Mouse (Mus musculus): Measurements from ENCODE around the gene Tdrd3. TPM values are rescaled to one million over a fixed set of nuclear protein-coding genes. Genes with fewer than 3 reads are reported as not detected.

The Tdrd3 gene
- polyA plus RNA-seq (2015; fragmentation: Nextera tagmentation; extraction: Ambion mirVana), result 5.9 and 6.2 TPM in 2 replicates

DNA sequence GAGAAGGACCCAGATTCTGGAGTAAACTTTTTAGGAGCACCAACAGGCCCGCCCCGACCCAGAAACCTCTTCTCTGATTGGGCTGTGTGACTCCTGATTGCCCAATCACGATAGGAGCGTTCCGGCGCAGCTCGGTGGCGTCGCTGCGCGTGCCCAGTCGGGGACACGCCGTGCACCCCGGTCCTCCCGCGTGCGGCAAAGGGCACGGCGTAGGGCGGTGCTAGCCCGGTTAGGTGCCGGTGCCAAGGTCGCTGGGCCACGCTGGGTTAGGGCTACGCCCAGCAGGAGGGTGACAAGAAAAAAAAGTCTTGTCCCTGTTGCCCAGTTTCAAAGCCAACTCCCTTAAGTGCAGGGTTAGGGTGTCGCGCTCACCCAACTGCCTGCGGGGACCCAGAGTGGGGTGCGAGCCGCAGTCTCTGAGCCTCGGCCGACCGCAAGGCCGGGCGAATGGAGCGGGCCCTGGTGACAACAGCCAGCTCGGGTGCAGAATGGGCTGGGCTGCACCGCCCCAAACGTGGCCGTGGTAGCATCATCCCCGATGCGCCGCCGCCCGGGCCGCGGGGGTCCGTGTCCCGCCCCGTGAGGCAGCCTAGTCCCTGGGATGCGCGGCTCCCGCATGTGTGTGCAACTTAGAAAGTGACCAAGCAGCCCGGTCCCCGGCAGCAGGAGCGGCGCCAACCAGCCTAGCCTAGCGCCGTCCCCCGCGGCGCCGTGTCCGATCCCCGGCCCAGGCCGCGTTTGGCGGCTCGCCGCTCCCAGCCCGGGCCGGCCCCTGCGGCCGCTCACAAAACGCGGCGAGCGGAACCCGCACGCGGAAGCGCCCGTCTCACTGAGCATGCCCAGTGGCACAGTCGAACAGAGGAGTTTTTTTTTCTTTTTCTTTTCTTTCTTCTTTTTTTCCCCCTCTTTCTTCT, at the start of gene Tdrd3:
Tdrd3 (plus strand) TSS at position 832 of the 914 bp plus-strand sequence.
- peak within 1 kb of the TSS; percentile 100 for H3K4me2 ChIP-seq
- H3K27ac ChIP-seq (replicated peaks), result peak within 1 kb of the TSS; percentile 100
- WGBS (ENCODE audit: insufficient replicate concordance), result under 1% methylated on average over 85 of the region's 85 CpGs
- peaks cover 36% of the 10 kb centered on the region for H3K4me1 ChIP-seq (replicated peaks)
- peak; percentile 91 for ATAC-seq (ENCODE audit: insufficient read depth)
- H3K4me3 ChIP-seq (replicated peaks), result peak within 1 kb of the TSS; percentile 90
- H3K9ac ChIP-seq, result peak within 1 kb of the TSS; percentile 92
- 0 out of 2 replicates have a peak, but pooled peaks cover 3% of the 10 kb centered on the region for H3K36me3 ChIP-seq (replicated peaks)
- no peaks in the 10 kb centered on the region for H3K27me3 ChIP-seq
- H3K9me3 ChIP-seq (replicated peaks), result no peaks in the 10 kb centered on the region

DNA sequence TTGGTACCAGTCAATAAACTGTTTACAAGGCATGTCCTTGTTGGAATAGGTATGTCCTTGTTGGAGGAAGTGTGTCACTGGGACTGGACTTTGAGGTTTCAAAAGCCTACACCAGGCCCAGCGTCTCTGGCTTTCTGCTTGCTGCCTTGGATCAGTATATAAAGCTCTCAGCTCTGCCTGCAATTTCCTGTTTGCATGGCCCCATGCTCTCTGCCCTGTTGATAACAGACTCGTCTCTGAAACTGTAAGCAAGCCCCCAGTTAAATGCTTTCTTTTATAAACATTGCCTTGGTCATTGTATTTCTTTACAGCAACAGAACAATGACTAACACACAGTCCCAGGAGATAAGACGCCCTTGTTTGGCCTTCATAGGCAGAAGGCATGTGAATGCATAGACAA, 49.3 kb upstream of the Tdrd3 start:
- 19% methylated on average over 3 of the region's 3 CpGs for WGBS (ENCODE audit: insufficient replicate concordance)
- H3K27me3 ChIP-seq, result no peaks in the 10 kb centered on the region
- H3K9me3 ChIP-seq (replicated peaks), result no peaks in the 10 kb centered on the region
- no peak overlapping the region for H3K9ac ChIP-seq
- no peaks in the 10 kb centered on the region for H3K36me3 ChIP-seq (replicated peaks)
- ATAC-seq (ENCODE audit: insufficient read depth), result no peak
- no peak overlapping the region for H3K27ac ChIP-seq (replicated peaks)
- no peaks in the 10 kb centered on the region for H3K4me1 ChIP-seq (replicated peaks)
- no peak overlapping the region for H3K4me2 ChIP-seq
- H3K4me3 ChIP-seq (replicated peaks), result no peak overlapping the region

DNA sequence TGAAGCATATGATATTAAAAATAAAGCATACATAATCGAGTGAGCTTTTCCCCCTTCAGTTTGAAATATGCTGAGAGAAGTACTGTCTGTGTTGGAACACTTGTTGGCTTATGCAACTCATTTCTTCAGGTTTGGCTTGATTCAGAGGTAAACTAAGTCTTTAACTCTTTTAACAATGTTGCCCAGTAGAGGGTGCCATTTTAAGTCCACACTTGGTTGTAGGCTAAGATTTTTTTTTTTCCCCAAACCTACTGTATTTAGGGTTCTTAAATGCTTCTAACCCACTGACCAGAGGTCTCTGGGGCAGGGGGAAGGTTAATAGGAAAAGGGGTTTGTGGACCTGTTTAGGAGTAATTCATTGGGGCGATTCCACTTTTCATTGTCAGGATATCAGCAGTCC, 33.4 kb upstream of the Tdrd3 start:
- 43% methylated on average over 2 of the region's 2 CpGs for WGBS (ENCODE audit: insufficient replicate concordance)
- ATAC-seq (ENCODE audit: insufficient read depth), result no peak
- Histone ChIP-seq H3K4me2 (no peak overlapping the region), H3K4me1 (replicated peaks) (no peaks in the 10 kb centered on the region), H3K4me3 (replicated peaks) (no peak overlapping the region), H3K9ac (no peak overlapping the region), H3K27ac (replicated peaks) (no peak overlapping the region), H3K36me3 (replicated peaks) (no peaks in the 10 kb centered on the region), H3K27me3 (no peaks in the 10 kb centered on the region), H3K9me3 (replicated peaks) (no peaks in the 10 kb centered on the region)

GRCm38 (mm10) chr14:87384288-87385268, 31.9 kb upstream of the Tdrd3 start:
- H3K36me3 ChIP-seq (replicated peaks), result no peaks in the 10 kb centered on the region
- 64% methylated on average over 7 of the region's 7 CpGs for WGBS (ENCODE audit: insufficient replicate concordance)
- H3K4me2 ChIP-seq, result no peak overlapping the region
- no peak overlapping the region for H3K27ac ChIP-seq (replicated peaks)
- no peak overlapping the region for H3K9ac ChIP-seq
- no peaks in the 10 kb centered on the region for H3K9me3 ChIP-seq (replicated peaks)
- no peak for ATAC-seq (ENCODE audit: insufficient read depth)
- no peaks in the 10 kb centered on the region for H3K4me1 ChIP-seq (replicated peaks)
- no peaks in the 10 kb centered on the region for H3K27me3 ChIP-seq
- no peak overlapping the region for H3K4me3 ChIP-seq (replicated peaks)

- no peaks in the 10 kb centered on the region for H3K9me3 ChIP-seq (replicated peaks)
- no peak for ATAC-seq (ENCODE audit: insufficient read depth)
- 82% methylated on average over 3 of the region's 3 CpGs for WGBS (ENCODE audit: insufficient replicate concordance)
These were observed 23.3 kb upstream of the Tdrd3 start for GRCm38 (mm10) chr14:87393096-87393495.

DNA sequence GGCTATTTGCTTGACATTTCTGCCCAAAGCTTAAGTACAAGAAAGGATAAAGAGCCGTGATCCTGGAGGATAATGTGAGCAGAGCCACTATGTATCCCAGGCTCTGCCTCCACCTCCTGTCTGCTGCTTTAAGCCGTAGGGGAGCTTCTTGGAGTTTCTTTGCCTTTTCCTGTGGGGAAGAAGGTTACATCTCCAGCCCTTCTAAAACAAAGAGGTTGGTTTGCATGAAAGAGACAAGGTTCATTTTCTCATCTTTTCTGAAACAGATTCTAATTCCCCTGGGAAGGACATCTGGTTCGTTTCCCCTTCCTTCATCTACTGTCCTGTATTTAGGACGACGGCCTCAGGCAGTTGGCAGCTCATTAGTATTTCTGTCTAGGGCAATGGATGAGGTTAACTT, 19.8 kb upstream of the Tdrd3 start:
- H3K9ac ChIP-seq, result no peak overlapping the region
- WGBS (ENCODE audit: insufficient replicate concordance), result 64% methylated on average over 5 of the region's 5 CpGs

More at GRCm38 (mm10) chr14:87393096-87393495, 23.3 kb upstream of the Tdrd3 start:
- H3K4me1 ChIP-seq (replicated peaks), result no peaks in the 10 kb centered on the region
- no peaks in the 10 kb centered on the region for H3K27me3 ChIP-seq
- no peak overlapping the region for H3K9ac ChIP-seq
- H3K36me3 ChIP-seq (replicated peaks), result no peaks in the 10 kb centered on the region
- H3K27ac ChIP-seq (replicated peaks), result no peak overlapping the region
- H3K4me3 ChIP-seq (replicated peaks), result no peak overlapping the region
- no peak overlapping the region for H3K4me2 ChIP-seq

GRCm38 (mm10) chr14:87415486-87415807, 992 bp upstream of the Tdrd3 start:
- peak overlapping the region; percentile 90 for H3K4me3 ChIP-seq (replicated peaks)
- peak overlapping the region; percentile 56 for H3K9ac ChIP-seq
- H3K36me3 ChIP-seq (replicated peaks), result no peaks in the 10 kb centered on the region
- H3K4me1 ChIP-seq (replicated peaks), result peaks cover 31% of the 10 kb centered on the region
- H3K27ac ChIP-seq (replicated peaks), result peak overlapping the region; percentile 100
- H3K27me3 ChIP-seq, result no peaks in the 10 kb centered on the region
- peak overlapping the region; percentile 100 for H3K4me2 ChIP-seq
- H3K9me3 ChIP-seq (replicated peaks), result no peaks in the 10 kb centered on the region
- WGBS (ENCODE audit: insufficient replicate concordance), result 2% methylated on average over 11 of the region's 11 CpGs
- ATAC-seq (ENCODE audit: insufficient read depth), result no peak

More for the DNA sequence above, 19.8 kb upstream of the Tdrd3 start:
- ATAC-seq (ENCODE audit: insufficient read depth), result no peak
- Histone ChIP-seq H3K27ac (replicated peaks) (no peak overlapping the region), H3K27me3 (no peaks in the 10 kb centered on the region), H3K4me2 (no peak overlapping the region), H3K4me3 (replicated peaks) (no peak overlapping the region), H3K9me3 (replicated peaks) (no peaks in the 10 kb centered on the region), H3K4me1 (replicated peaks) (no peaks in the 10 kb centered on the region), H3K36me3 (replicated peaks) (no peaks in the 10 kb centered on the region)

DNA sequence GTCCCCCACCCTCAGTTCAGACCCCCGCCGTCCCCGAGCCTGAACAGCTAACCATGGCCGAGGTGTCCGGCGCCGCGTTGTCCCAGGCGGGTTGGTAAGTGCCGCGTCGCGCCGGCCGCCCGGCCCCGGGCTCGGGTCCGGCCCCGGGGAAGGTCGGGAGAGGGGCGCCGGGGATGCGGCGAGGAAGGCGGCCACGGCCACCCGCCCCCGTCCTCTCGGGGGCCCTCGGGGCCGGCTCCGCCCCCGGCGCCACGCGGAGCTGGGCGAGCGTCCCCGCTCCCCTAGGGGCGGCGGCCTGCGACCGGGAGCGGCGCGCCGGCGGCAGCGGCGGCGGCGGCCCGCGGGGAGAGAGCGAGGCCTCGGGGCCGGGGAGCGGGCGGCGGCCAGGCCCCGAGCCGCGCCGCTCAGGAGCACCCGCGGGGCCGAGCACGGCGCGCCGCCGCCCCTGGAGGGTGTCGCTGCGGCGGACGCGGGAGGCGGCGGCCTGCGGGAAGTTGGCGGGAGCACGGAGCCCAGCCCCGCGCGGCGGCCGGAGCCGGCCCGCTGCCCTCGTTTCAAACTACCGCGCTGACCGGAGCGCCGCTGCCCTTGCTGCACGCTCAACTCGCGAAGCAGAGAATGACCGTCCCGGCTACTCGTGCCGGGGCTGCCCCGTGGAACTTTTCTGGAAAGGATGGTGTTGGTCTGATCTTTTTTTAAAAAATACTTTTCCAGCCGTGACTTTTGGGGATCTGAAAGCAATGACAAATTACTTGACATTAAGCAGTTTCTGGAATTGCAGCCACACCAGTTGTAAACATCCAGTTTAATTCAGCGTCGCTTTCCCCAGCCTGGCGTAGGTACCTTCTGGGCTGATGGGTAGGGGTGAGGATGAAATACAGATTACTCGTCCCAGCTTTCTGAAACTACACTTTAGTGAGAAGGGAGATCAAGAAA, 584 bp downstream of the Tdrd3 start:
- Histone ChIP-seq H3K36me3 (replicated peaks) (0 out of 2 replicates have a peak, but pooled peaks cover 3% of the 10 kb centered on the region), H3K4me3 (replicated peaks) (peak overlapping the region; percentile 90), H3K4me2 (peak overlapping the region; percentile 100), H3K27ac (replicated peaks) (peak overlapping the region; percentile 100), H3K4me1 (replicated peaks) (peaks cover 41% of the 10 kb centered on the region), H3K9ac (peak overlapping the region; percentile 92), H3K9me3 (replicated peaks) (no peaks in the 10 kb centered on the region), H3K27me3 (no peaks in the 10 kb centered on the region)
- WGBS (ENCODE audit: insufficient replicate concordance), result under 1% methylated on average over 108 of the region's 109 CpGs
- ATAC-seq (ENCODE audit: insufficient read depth), result peak; percentile 59

DNA sequence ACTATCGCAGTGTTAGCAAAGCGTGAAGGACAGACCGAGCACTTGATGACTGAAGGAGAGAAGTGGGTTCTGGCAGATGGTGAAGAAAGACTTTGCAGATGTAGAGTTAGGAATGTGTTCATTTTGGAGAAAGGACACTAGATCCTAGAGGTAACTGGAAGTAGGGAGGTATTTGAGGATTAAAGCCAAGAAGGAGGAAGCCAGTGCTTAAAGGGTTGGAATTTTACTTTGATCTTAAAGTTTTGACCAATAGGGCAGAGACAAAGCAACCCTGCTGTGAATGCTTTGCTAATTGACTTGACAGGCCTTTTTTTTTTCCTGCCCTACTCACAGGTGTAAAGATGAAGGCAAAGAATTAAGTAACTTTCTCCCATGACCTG, 1.2 kb downstream of the Tdrd3 start:
- peaks cover 41% of the 10 kb centered on the region for H3K4me1 ChIP-seq (replicated peaks)
- peak overlapping the region; percentile 90 for H3K4me3 ChIP-seq (replicated peaks)
- H3K27ac ChIP-seq (replicated peaks), result peak overlapping the region; percentile 100
- no peaks in the 10 kb centered on the region for H3K9me3 ChIP-seq (replicated peaks)
- H3K36me3 ChIP-seq (replicated peaks), result 0 out of 2 replicates have a peak, but pooled peaks cover 3% of the 10 kb centered on the region
- ATAC-seq (ENCODE audit: insufficient read depth), result no peak
- WGBS (ENCODE audit: insufficient replicate concordance), result 0% methylated on average over 3 of the region's 3 CpGs
- peak overlapping the region; percentile 92 for H3K9ac ChIP-seq
- no peaks in the 10 kb centered on the region for H3K27me3 ChIP-seq
- H3K4me2 ChIP-seq, result peak overlapping the region; percentile 100

GRCm38 (mm10) chr14:87419740-87420139, 3.3 kb downstream of the Tdrd3 start:
- no peak overlapping the region for H3K4me3 ChIP-seq (replicated peaks)
- ATAC-seq (ENCODE audit: insufficient read depth), result no peak
- no peak overlapping the region for H3K9ac ChIP-seq
- H3K4me2 ChIP-seq, result peak overlapping the region; percentile 46
- H3K9me3 ChIP-seq (replicated peaks), result no peaks in the 10 kb centered on the region
- H3K36me3 ChIP-seq (replicated peaks), result 0 out of 2 replicates have a peak, but pooled peaks cover 3% of the 10 kb centered on the region
- 50% methylated on average over 2 of the region's 2 CpGs for WGBS (ENCODE audit: insufficient replicate concordance)
- no peak overlapping the region; the same call in 1 of the 2 replicates for H3K27ac ChIP-seq (replicated peaks)
- H3K27me3 ChIP-seq, result no peaks in the 10 kb centered on the region
- peaks cover 41% of the 10 kb centered on the region for H3K4me1 ChIP-seq (replicated peaks)

All from liver, embryonic 15.5 days (tissue).